Mouse (Mus musculus) left cerebral cortex, adult 18-20 months (tissue): ENCODE data around the gene Ghrh. TPM values are rescaled to one million over a fixed set of nuclear protein-coding genes. Genes with fewer than 3 reads are reported as not detected.

Experiments used
- DNase-seq, 2 experiments: peaks; one replicate each; pipeline ENCODE4 v3.0.0; 2021 to 2022; ENCODE audit warnings: low spot score in 2 of 2, mixed read lengths in 1 of 2
- total RNA-seq, 2 experiments: library from RNA; stranded (reverse); gene quantifications; 2 replicates each; pipeline ENCODE4 v1.2.3; 2021

Ghrh gene
- total RNA-seq, 2 experiments from 2014 or later, result not detected

- DNase-seq, result no peak
Measured at GRCm38 (mm10) chr2:157349121-157349778, 1.9 kb upstream of the Ghrh start.

- no peak for DNase-seq
Measured at GRCm38 (mm10) chr2:157343337-157343736, 4.0 kb downstream of the Ghrh start.

- DNase-seq, result no peak
Measured at GRCm38 (mm10) chr2:157342328-157342926, 4.9 kb downstream of the Ghrh start.

- DNase-seq, result peak; percentile 71 to 78
Measured at GRCm38 (mm10) chr2:157341554-157342270, 5.6 kb downstream of the Ghrh start.

- DNase-seq, result peak; percentile 27 to 47
Measured at GRCm38 (mm10) chr2:157340221-157340741, 7.0 kb downstream of the Ghrh start.

GRCm38 (mm10) chr2:157339532-157339931 is 7.8 kb downstream of the Ghrh start:
- no peak for DNase-seq

GRCm38 (mm10) chr2:157338663-157339062 is 8.6 kb downstream of the Ghrh start:
- DNase-seq, result peak; percentile 53 to 76

- DNase-seq, result no peak
Measured at GRCm38 (mm10) chr2:157332059-157332458, 15.2 kb downstream of the Ghrh start.

GRCm38 (mm10) chr2:157328570-157328969 is 18.7 kb downstream of the Ghrh start:
- no peak for DNase-seq

GRCm38 (mm10) chr2:157328106-157328505 is 19.2 kb downstream of the Ghrh start:
- DNase-seq, result no peak

GRCm38 (mm10) chr2:157325238-157325637 is 22.1 kb downstream of the Ghrh start:
- no peak for DNase-seq

GRCm38 (mm10) chr2:157322029-157322766 is 25.1 kb downstream of the Ghrh start:
- DNase-seq, result no peak

- DNase-seq, result no peak
Measured at GRCm38 (mm10) chr2:157320886-157321285, 26.4 kb downstream of the Ghrh start.

GRCm38 (mm10) chr2:157320135-157320534 is 27.2 kb downstream of the Ghrh start:
- no peak for DNase-seq

GRCm38 (mm10) chr2:157317220-157317619 is 30.1 kb downstream of the Ghrh start:
- DNase-seq, result no peak

- DNase-seq, result no peak
Measured at GRCm38 (mm10) chr2:157316358-157316933, 30.9 kb downstream of the Ghrh start.

- DNase-seq, result no peak
Measured at GRCm38 (mm10) chr2:157315486-157315885, 31.8 kb downstream of the Ghrh start.

GRCm38 (mm10) chr2:157314310-157314709 is 33.0 kb downstream of the Ghrh start:
- DNase-seq, result no peak

GRCm38 (mm10) chr2:157313718-157314117 is 33.6 kb downstream of the Ghrh start:
- no peak for DNase-seq

GRCm38 (mm10) chr2:157310963-157311637 is 36.2 kb downstream of the Ghrh start:
- no peak for DNase-seq
